Mouse (Mus musculus) kidney, postnatal 14 days (tissue): ENCODE measurements around the gene Ctsz.

Experiments
- DNase-seq: peaks from one replicate; pipeline ENCODE4 v3.0.0; 2022; ENCODE audit warnings: mixed read lengths

Gene Ctsz

DNA sequence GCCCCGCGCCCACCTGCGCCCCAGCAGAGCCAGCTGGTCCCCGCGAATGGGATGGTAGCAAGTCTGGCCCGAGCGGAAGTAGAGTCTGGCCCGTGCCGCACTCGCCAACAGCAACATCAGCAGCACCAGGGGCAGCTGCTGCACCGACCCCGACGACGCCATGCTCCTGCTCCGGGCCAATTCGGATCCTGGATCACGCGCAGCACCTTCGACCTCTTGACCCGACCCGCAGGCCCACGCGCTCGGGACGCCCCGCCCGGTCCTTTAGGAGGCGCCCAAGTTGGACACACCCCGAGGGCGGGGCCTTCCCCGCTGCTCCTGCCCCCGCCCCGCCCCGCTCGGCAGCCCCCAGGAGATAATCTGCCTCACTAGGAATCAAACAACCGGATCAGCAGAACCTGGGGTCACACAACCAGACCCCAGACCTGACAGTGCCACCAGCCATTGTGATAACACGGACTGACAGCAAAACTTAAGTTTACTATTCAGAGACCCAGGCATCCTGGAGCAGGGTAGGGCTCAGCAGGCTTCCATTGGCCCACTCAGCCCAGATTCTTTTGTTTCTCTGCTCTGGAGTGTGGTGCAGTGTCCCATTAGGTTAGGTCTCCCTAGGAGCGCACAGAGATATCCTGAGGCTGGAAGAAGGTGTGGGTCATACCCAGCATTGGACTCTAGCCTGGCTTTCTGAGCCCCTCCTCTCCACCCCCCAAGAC is at the start of gene Ctsz:
Gene Ctsz, minus strand, starts transcription at position 303 of the 713 bp plus-strand sequence.
- peak; percentile 82 for DNase-seq

DNA sequence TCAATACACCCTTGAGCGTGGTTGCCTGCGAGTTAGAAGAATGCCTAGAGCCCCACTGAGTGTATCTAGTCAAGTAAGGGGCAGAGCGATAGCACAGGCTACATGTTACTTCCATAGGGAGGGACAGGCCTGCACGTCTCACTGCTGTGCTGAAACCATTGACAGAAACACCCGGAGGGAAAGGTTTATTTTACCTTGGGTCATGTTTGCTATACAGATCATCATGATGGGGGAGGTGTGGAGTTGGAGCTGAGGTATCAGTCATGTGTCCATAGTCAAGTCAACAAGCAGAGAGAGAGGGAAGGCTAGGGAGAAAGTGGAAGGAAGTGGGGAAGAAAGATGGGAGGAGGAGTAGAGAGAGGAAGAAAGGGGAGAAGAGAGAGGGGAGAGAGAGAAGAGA is 48.2 kb upstream of the Ctsz start:
- no peak for DNase-seq

DNA sequence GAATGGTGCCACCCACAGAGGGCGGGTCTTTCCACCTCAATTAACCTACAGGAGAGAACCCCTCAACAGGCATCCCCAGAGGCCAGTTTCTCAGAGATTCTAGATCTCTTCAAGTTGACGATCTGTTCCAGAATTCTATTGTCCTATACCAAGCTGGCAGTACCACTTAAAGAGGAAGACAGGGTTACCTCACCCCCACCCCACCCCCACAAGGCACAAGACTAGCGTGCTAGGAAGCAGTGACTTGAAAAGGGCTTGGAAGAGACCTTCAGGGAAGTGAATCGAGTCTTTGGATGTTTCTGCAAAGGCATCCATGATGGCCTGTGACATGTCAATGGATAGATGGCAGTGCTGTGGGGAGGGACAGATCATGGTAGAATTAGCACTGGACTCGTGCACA is 39.9 kb upstream of the Ctsz start:
- no peak for DNase-seq

DNA sequence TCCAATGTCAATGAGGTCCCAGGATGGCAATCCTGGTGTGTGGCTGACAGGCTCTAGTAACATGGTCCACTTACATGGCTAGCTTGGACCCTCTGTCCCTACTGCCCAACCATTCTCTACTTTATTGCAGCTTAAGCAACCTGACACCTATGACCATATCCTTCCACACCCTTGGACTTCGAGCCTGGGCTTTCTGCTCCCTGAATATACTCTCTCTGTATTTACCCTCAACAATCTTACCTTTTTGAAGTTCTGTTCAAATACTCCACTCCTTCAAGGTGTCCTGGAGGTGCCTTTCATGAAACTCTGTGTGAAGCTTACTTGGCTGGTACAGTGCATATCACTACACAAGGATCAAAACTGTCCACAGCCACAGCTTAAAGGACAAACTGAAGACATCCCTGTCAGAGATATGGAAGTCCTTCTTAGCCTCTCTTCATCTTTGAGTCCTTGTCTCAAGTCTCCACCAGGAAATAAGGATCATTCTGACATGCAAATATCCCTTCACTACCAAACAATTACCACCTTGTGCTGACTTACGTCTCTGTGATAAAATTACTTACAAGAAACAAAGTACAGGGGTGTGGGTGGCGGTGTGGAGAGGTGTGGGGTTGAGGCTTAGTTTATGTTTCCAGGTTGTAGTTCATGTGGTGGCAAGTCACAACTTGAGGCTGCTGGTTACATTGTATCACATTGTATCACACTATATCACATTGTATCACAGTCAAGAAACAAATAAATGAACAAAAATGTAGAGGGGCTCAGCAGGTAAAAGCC is 38.9 kb upstream of the Ctsz start:
- no peak for DNase-seq

- DNase-seq = no peak
These were observed 34.7 kb upstream of the Ctsz start for GRCm38 (mm10) chr2:174473550-174473927.

- peak; percentile 100 for DNase-seq
These were observed 34.1 kb upstream of the Ctsz start, which contains the start of gene Prelid3b for GRCm38 (mm10) chr2:174472818-174473549. Prelid3b (minus strand) TSS chr2:174473081.

GRCm38 (mm10) chr2:174472407-174472806 is 33.6 kb upstream of the Ctsz start:
- no peak for DNase-seq

GRCm38 (mm10) chr2:174470786-174471405 is 32.1 kb upstream of the Ctsz start:
- DNase-seq = no peak

GRCm38 (mm10) chr2:174470333-174470732 is 31.5 kb upstream of the Ctsz start:
- no peak for DNase-seq

DNA sequence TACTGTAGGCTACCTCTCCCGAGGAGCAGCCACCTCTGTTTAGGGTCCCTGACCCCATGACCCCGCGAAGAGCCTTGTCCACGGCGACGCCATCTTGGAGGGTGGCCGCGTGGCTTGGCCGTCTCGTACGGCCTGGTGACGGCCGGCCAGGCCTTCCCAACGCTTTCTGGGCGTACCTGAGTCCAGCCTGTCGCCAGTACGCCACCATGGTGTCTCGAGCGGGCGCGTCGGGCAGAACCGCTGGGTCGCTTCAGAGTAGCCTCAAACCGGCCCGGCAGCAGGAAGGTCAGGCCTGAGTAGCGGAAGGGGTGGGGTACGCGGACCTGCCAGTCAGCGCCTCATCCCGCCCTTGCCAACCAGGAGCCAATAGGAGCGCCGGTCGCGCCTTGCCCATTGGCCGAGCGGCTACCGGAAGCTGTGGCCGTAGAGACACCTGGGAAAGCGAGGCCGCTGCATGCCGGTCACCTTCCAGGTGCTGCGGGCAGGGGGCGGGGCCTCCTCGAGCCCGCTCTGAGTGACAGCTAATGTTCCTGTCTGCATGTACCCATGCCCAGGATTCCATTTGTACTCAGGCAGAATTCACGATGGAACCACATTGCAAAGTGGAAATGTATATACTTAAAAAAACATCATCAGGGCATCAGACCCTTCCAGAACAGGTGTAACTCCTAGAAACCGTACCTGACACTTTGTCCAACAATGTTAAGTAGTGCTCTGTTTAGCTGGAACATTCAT is 25.1 kb upstream of the Ctsz start, which contains the start of gene Atp5e:
Gene Atp5e, minus strand, starts transcription at position 317 of the 735 bp plus-strand sequence.
- peak; percentile 98 for DNase-seq

DNA sequence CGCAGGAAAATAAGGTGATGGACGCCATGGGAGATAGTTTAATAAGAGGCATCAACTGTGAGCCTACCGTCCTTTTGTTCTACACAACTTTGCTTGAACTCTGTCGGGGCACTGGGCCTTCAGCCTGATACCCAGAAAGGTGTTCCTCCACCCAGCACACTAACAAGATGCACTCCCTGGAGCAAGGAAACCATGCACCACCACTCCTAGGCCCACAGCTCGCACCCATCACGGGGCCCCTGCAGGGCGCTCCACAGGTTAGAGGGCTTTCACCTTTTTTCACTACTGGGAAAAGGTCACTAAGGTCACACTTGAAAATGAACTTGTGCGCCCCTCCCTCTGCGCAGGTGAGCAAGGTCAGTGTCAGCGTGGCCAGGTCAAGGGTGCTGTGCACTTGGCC is 24.5 kb upstream of the Ctsz start:
- no peak for DNase-seq

DNA sequence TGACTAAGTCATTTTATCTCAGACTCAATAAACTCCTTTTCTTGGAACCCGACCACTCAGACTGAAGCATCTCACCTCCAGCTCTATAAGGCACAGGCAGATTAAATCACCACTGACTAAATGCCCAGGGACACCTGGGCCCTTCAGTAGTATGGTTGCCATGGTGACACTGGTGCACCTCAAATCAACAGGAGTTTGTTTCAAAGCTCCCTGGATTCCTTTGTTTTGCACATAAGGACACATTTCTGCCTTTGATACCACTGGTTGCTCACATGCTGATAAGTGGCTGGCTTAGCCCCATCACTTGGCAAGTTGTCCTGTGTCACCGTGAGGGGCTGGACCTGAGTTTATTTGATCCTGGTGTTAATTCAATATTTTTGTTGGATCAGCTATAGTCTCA is 20.5 kb upstream of the Ctsz start:
- DNase-seq = no peak

GRCm38 (mm10) chr2:174453681-174454080 is 14.8 kb upstream of the Ctsz start:
- DNase-seq = no peak

DNA sequence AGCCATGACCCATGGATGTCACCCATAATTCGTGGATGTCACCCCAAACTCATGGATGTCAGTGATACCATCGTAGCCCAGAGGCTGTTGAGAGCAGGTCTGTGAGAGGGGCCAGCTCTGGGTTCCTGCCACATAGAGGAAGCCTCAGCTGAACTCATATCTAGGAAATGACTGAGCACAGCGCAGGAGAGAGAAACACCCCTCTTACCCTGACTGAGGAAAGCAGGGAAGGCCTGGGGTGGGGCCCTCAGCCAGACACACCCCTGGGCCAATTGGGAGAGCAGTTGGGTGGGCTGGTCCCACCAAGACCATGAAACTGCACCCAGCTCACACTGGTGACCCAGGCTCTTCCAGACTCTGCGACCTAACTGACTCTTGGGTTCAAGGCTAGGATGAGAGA is 11.5 kb upstream of the Ctsz start, which contains the start of gene Tubb1:
Gene Tubb1, plus strand, starts transcription at position 343 of the 400 bp plus-strand sequence.
- DNase-seq = no peak

DNA sequence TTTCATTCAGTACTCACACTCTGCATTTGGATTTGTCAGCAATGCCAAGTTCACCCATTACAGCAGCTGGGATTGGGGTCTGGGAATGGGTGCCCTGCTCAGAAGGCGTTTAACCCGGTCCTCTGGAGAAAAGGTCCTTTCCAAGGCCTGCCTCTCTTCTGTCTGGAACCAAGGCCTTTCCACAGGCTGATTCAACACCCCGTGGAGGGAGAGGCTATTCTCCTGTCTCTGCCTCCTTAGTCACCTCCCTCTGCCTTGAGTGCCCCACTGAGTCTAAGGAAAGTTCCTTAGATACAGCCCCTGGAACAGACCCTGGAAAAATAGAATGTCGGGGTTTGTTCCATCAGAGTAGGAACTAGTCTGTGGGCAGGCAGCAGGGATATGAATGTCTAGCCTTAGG is 9.6 kb upstream of the Ctsz start:
- DNase-seq = no peak

- DNase-seq = no peak
These were observed 8.1 kb upstream of the Ctsz start for GRCm38 (mm10) chr2:174446905-174447304.

GRCm38 (mm10) chr2:174446492-174446891 is 7.7 kb upstream of the Ctsz start:
- no peak for DNase-seq

DNA sequence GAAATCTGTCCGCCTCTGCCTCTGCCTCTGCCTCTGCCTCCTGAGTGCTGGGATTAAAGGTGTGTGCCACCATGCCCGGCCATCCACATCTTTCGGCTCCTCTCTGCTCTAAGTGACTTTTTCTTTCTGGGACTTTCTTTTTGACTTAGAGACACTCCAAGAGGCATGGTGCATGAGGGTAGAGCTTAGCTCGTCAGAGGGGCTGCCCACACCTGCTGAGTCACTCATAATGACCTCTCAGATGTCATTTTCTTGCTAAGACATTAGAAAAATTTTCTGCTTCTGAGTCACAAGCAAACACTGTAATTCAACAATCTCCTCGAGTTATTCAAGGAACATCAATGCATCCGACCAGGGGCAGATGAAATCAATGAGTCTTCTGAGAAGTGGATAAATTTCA is 6.2 kb upstream of the Ctsz start:
- no peak for DNase-seq

GRCm38 (mm10) chr2:174444359-174444758 is 5.5 kb upstream of the Ctsz start:
- DNase-seq = no peak

DNA sequence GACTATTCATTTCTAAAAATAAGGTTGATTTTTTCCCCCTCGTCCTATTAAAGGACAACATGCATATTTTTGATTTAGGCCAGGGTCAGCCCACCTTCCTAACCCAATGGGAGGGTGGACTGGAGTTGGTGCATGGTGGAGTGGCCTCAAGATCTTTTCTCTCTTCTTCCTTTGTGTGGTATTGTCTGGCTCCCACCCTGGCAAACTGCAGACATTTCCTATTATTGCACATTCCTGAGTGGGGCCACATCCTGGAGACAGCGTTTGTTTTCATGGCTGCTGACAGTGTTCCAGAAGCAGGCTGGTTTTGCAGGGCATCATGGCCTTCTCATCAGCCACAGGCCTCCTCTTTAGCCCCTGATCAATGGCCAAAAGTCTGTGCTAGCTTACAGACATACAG is 4.2 kb upstream of the Ctsz start:
- no peak for DNase-seq

DNA sequence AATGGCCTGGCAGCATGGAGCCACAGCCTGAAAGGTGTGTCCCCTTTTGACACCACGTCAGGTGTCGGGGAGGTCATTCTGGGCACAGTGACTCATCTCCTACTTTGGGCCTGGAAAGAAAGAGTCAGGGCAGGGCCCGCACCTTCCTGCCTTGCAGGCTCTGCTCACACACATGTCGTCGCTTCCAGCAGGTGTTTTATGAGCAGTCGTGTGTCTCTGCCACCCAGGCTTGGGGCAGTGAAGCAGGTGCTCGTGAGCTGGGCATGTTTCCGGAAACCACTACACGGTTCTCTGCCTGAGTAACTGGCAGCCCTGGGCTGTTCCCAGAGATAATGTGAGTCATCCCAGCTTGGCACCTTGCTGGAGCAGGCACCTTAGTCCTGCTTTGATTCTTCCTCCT is 3.6 kb upstream of the Ctsz start:
- DNase-seq = no peak

DNA sequence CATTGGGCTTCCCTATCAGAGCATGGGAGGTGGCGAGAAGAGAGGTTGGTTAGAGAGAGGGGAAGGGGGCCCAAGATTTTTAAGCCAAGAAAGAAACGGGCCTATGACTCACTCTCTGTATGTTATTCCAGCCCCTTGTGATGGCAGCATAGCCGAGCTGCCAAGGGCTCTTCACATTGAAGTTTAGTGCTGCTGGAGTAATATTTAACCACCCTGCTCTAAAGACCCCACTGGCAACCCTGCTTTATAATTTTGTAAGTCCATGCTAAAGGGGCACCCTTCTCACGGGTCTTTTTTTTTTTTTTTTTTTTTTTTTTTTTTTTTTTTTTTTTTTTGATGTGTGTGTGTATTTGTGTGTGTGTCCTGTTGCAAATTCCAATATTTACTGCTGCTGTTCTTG is 3.1 kb upstream of the Ctsz start:
- no peak for DNase-seq
